Mouse (Mus musculus): ENCODE results near the gene Tomm40l. TPM values are rescaled to one million over a fixed set of nuclear protein-coding genes. Genes with fewer than 3 reads are reported as not detected.

Tomm40l gene
- polyA plus RNA-seq, 1 experiment from 2014 or later, result 33.4 TPM

GRCm38 (mm10) chr1:171199532-171199931, 22.8 kb downstream of the Tomm40l start:
- H3K4me1 ChIP-seq, result peaks cover 13% of the 10 kb centered on the region
- 71% methylated on average over 1 of the region's 1 CpGs for WGBS
- H3K36me3 ChIP-seq, result no peaks in the 10 kb centered on the region
- H3K9me3 ChIP-seq, result no peaks in the 10 kb centered on the region
- no peak overlapping the region for H3K27ac ChIP-seq (replicated peaks)
- H3K9ac ChIP-seq (replicated peaks), result no peak overlapping the region
- no peak overlapping the region for H3K4me2 ChIP-seq (replicated peaks)
- no peak overlapping the region for H3K4me3 ChIP-seq
- ATAC-seq (ENCODE audit: low FRiP score, low read depth), result no peak
- peaks cover 30% of the 10 kb centered on the region for H3K27me3 ChIP-seq

GRCm38 (mm10) chr1:171195887-171196397, 26.4 kb downstream of the Tomm40l start, which contains the start of gene Pcp4l1:
Pcp4l1 (minus strand) TSS chr1:171196268.
- Histone ChIP-seq H3K9me3 (no peaks in the 10 kb centered on the region), H3K4me1 (peaks cover 30% of the 10 kb centered on the region), H3K36me3 (no peaks in the 10 kb centered on the region), H3K4me3 (peak within 1 kb of the TSS; percentile 65), H3K9ac (replicated peaks) (peak within 1 kb of the TSS; percentile 61; the same call in 1 of the 2 replicates), H3K4me2 (replicated peaks) (peak within 1 kb of the TSS; percentile 99), H3K27ac (replicated peaks) (no peak within 1 kb of the TSS), H3K27me3 (peaks cover 42% of the 10 kb centered on the region)
- ATAC-seq (ENCODE audit: low FRiP score, low read depth), result peak; percentile 81
- WGBS, result under 1% methylated on average over 33 of the region's 33 CpGs

GRCm38 (mm10) chr1:171195046-171195822, 27.1 kb downstream of the Tomm40l start:
- no peak for ATAC-seq (ENCODE audit: low FRiP score, low read depth)
- no peak overlapping the region for H3K27ac ChIP-seq (replicated peaks)
- H3K9me3 ChIP-seq, result no peaks in the 10 kb centered on the region
- H3K4me3 ChIP-seq, result peak overlapping the region; percentile 65
- H3K4me1 ChIP-seq, result peaks cover 30% of the 10 kb centered on the region
- 6% methylated on average over 20 of the region's 20 CpGs for WGBS
- peak overlapping the region; percentile 61; the same call in 1 of the 2 replicates for H3K9ac ChIP-seq (replicated peaks)
- peak overlapping the region; percentile 99 for H3K4me2 ChIP-seq (replicated peaks)
- no peaks in the 10 kb centered on the region for H3K36me3 ChIP-seq
- H3K27me3 ChIP-seq, result peaks cover 48% of the 10 kb centered on the region

- H3K4me3 ChIP-seq, result 0 out of 2 replicates have a peak overlapping the region, but pooled peaks have one; percentile 1
- peaks cover 48% of the 10 kb centered on the region for H3K27me3 ChIP-seq
- ATAC-seq (ENCODE audit: low FRiP score, low read depth), result no peak; the same call in 1 of the 2 replicates
- WGBS, result 22% methylated on average over 11 of the region's 11 CpGs
- H3K9ac ChIP-seq (replicated peaks), result no peak overlapping the region
- H3K4me1 ChIP-seq, result peaks cover 38% of the 10 kb centered on the region
- H3K9me3 ChIP-seq, result no peaks in the 10 kb centered on the region
- H3K27ac ChIP-seq (replicated peaks), result no peak overlapping the region
- peak overlapping the region; percentile 52 for H3K4me2 ChIP-seq (replicated peaks)
- H3K36me3 ChIP-seq, result no peaks in the 10 kb centered on the region
Measured at GRCm38 (mm10) chr1:171193911-171194830, 28.1 kb downstream of the Tomm40l start.

GRCm38 (mm10) chr1:171193093-171193840, 29.0 kb downstream of the Tomm40l start:
- peak overlapping the region; percentile 66 for H3K27ac ChIP-seq (replicated peaks)
- peak overlapping the region; percentile 20 for H3K4me3 ChIP-seq
- no peaks in the 10 kb centered on the region for H3K9me3 ChIP-seq
- H3K9ac ChIP-seq (replicated peaks), result peak overlapping the region; percentile 35
- H3K4me2 ChIP-seq (replicated peaks), result peak overlapping the region; percentile 52
- peaks cover 47% of the 10 kb centered on the region for H3K4me1 ChIP-seq
- no peaks in the 10 kb centered on the region for H3K36me3 ChIP-seq
- 3% methylated on average over 18 of the region's 18 CpGs for WGBS
- H3K27me3 ChIP-seq, result peaks cover 44% of the 10 kb centered on the region
- ATAC-seq (ENCODE audit: low FRiP score, low read depth), result peak; percentile 27

GRCm38 (mm10) chr1:171192283-171192682, 30.0 kb downstream of the Tomm40l start:
- Histone ChIP-seq H3K9ac (replicated peaks) (no peak overlapping the region), H3K4me3 (no peak overlapping the region), H3K27ac (replicated peaks) (0 out of 2 replicates have a peak overlapping the region, but pooled peaks have one; percentile 66), H3K36me3 (no peaks in the 10 kb centered on the region), H3K9me3 (no peaks in the 10 kb centered on the region), H3K27me3 (peaks cover 39% of the 10 kb centered on the region), H3K4me1 (peaks cover 51% of the 10 kb centered on the region), H3K4me2 (replicated peaks) (peak overlapping the region; percentile 52; the same call in 1 of the 2 replicates)
- ATAC-seq (ENCODE audit: low FRiP score, low read depth), result no peak
- 48% methylated on average over 10 of the region's 10 CpGs for WGBS

- Histone ChIP-seq H3K4me2 (replicated peaks) (no peak overlapping the region), H3K4me3 (no peak overlapping the region), H3K9me3 (no peaks in the 10 kb centered on the region), H3K4me1 (peaks cover 46% of the 10 kb centered on the region), H3K27ac (replicated peaks) (no peak overlapping the region), H3K9ac (replicated peaks) (no peak overlapping the region), H3K27me3 (peaks cover 31% of the 10 kb centered on the region), H3K36me3 (no peaks in the 10 kb centered on the region)
- WGBS, result 96% methylated on average over 9 of the region's 9 CpGs
- no peak for ATAC-seq (ENCODE audit: low FRiP score, low read depth)
Measured at GRCm38 (mm10) chr1:171190832-171191231, 31.5 kb downstream of the Tomm40l start.

GRCm38 (mm10) chr1:171189476-171190114, 32.7 kb downstream of the Tomm40l start:
- Histone ChIP-seq H3K27me3 (peaks cover 19% of the 10 kb centered on the region), H3K36me3 (no peaks in the 10 kb centered on the region), H3K4me3 (no peak overlapping the region), H3K27ac (replicated peaks) (peak overlapping the region; percentile 58), H3K4me1 (peaks cover 38% of the 10 kb centered on the region), H3K9ac (replicated peaks) (no peak overlapping the region), H3K9me3 (no peaks in the 10 kb centered on the region), H3K4me2 (replicated peaks) (peak overlapping the region; percentile 22)
- 16% methylated on average over 14 of the region's 14 CpGs for WGBS
- peak; percentile 31; the same call in 1 of the 2 replicates for ATAC-seq (ENCODE audit: low FRiP score, low read depth)

GRCm38 (mm10) chr1:171189046-171189445, 33.3 kb downstream of the Tomm40l start:
- H3K4me2 ChIP-seq (replicated peaks), result peak overlapping the region; percentile 22
- ATAC-seq (ENCODE audit: low FRiP score, low read depth), result no peak
- H3K9me3 ChIP-seq, result no peaks in the 10 kb centered on the region
- no peak overlapping the region for H3K4me3 ChIP-seq
- H3K36me3 ChIP-seq, result no peaks in the 10 kb centered on the region
- peaks cover 13% of the 10 kb centered on the region for H3K27me3 ChIP-seq
- H3K4me1 ChIP-seq, result peaks cover 37% of the 10 kb centered on the region
- H3K27ac ChIP-seq (replicated peaks), result peak overlapping the region; percentile 58
- no peak overlapping the region for H3K9ac ChIP-seq (replicated peaks)
- 6% methylated on average over 8 of the region's 8 CpGs for WGBS

- Histone ChIP-seq H3K9ac (replicated peaks) (no peak overlapping the region), H3K9me3 (no peaks in the 10 kb centered on the region), H3K27ac (replicated peaks) (peak overlapping the region; percentile 39), H3K4me3 (no peak overlapping the region), H3K27me3 (peaks cover 10% of the 10 kb centered on the region), H3K36me3 (no peaks in the 10 kb centered on the region), H3K4me2 (replicated peaks) (peak overlapping the region; percentile 11; the same call in 1 of the 2 replicates), H3K4me1 (peaks cover 28% of the 10 kb centered on the region)
- WGBS, result 17% methylated on average over 13 of the region's 13 CpGs
- ATAC-seq (ENCODE audit: low FRiP score, low read depth), result peak; percentile 53
Measured at GRCm38 (mm10) chr1:171187851-171188700, 34.2 kb downstream of the Tomm40l start.
